Mouse (Mus musculus) A20 (cell line): ENCODE measurements around the gene Best3.
A peak's percentile ranks its signal among the peaks of the same experiment; 100 is the strongest.

Experiments used
- DNase-seq: peaks from one replicate; pipeline ENCODE4 v3.0.0-alpha.2; 2011; ENCODE audit warnings: low read depth, low spot score

Best3 gene

DNA sequence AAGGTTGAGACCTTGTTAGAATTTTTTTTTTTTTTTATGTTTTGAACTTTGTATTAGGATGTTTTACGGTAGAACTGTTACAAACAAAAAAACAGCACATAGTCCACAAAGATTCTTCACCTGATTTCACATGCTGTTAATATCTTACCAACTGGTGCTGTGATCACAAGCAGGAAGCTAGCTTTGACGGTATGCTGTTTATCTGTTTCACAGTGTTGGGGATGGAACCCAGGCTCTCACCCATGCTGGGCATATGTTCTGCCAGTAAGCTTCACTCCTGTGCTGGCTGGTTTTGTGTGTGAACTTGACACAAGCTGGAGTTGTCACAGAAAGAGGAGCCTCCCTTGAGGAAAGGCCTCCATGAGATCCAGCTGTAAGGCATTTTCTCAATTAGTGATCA is 8.3 kb upstream of the Best3 start:
- DNase-seq: no peak

DNA sequence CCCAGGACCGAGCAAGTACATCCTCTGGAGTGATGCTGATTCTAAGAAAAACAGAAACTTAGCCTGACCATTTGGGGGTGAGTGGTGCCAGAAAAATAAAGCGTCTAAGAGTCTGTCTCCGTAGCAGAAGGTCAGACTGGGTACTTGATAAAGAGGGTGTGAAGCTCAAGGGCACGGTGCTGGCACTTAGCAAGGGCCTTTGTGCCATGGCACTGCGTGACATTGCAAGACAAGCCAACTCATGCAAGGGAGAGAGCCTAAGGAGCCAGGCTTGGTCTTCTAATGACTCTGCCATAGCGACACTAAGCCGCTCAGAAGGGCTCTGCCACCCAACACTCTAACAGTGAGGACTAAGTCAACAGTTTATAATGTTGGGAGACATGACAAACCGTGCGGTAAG is 7.3 kb upstream of the Best3 start:
- no peak for DNase-seq

DNA sequence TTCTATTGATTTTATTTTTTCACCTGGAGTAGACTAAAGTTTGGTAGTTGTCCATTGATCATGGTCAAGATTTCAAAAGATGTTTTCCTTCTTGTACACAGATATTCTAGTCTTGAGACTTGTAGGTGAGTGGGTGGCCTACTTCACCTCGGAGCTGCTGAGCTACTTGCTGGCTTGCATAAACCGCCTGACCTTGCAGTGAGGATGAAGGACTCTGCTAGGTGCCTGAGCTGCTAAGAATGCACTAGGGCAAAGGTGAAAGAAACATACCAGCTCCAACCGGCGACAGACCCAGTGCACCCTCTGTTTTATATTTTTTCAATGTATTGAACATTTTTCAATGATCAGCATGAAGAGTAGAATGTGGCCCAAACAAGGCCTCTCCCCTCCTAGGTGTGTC is 5.8 kb upstream of the Best3 start:
- DNase-seq: no peak

DNA sequence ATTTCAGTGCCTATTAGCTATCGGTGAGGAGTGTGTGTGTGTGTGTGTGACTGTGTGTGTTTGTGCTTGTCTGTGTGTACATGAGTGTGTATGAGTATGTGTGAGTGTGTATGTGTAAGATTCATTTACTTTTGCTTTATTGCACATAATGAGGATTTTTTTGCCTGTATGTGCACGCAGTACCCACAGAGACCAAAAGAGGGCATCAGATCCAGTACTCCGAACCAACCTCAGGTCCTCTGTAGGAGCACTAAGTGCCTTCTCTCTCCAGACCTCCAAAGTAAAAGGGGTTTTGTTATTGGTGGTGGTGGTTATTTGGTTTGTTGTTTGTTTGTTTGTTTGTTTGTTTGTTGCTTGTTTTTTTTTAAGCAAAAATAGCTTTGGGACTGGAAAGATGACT is 5.2 kb upstream of the Best3 start:
- DNase-seq: peak; percentile 55

DNA sequence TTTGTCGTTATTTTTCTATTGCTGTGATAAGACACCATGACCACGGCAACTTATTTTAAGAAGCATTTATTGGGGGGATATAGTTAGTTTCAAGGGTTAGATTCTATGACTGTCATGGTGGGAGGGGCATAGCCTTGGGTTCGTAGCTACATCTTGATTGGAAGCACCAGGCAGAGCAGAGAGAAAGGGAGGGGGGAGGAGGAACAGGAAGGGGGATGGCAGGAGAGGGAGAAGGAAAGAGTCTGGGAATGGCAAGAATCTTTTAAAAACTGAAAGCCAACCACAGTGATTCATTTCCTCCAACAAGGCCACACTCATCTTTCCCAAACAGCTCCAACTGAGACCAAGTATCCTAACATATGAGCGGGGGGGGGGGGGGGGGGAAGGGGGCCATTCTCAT is 3.6 kb upstream of the Best3 start:
- DNase-seq: no peak

DNA sequence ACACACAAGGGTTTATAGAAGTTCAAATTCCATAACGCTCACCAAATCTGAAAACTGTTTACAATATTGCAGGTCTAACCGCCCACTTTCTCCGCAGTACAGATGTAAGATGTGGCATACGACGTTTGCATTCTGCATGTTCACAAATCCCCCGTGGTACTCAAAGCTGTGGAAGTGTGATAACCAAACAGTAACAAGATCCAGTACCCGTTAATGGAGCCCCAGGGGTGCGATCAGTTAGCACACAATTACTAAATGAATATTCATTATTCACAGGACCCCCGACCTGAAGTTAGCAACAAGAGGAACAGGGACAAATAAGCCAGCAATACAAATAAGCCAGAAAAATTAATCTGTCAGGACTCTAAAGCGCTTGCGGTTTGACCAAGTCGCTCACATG is 1.3 kb upstream of the Best3 start:
- no peak for DNase-seq

DNA sequence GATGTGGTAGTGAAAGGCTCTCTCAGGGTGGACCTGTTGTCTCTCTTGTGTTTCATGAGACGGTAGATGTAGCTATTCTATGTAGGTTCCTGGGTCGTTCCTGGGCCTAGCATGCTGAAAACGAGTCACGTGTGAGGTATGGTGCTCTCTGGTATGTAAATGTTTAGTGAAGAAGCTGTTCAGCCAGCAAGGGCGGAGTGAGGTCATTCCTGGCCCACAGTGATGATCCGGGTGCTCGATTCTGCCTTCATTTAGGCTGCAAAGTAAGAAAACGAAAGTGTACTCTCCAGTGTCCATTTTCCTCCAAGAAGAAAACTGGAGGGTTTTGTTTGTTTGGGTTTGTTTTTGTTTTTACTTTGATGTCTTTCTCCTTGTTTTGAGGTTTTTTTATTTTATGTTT is 7.9 kb downstream of the Best3 start:
- no peak for DNase-seq

DNA sequence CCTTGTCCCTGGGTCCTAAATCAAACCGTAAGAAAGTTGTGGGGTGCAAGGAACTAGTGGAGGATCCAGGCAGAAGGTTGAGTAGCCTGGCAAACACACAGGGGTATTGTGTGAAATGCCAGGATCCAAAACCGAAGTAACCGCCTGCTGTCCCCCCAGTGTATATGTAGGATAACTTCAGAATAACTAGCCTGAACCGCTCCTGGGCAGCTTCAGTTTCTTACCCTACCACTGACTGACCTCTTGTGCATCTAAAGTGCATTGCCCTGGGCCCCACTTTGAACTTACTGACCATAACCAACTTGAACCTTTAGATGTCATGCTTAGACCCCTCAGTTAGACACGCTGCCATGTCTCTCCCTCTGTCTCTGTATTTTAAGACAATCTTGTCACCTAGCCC is 9.0 kb downstream of the Best3 start:
- DNase-seq: no peak

DNA sequence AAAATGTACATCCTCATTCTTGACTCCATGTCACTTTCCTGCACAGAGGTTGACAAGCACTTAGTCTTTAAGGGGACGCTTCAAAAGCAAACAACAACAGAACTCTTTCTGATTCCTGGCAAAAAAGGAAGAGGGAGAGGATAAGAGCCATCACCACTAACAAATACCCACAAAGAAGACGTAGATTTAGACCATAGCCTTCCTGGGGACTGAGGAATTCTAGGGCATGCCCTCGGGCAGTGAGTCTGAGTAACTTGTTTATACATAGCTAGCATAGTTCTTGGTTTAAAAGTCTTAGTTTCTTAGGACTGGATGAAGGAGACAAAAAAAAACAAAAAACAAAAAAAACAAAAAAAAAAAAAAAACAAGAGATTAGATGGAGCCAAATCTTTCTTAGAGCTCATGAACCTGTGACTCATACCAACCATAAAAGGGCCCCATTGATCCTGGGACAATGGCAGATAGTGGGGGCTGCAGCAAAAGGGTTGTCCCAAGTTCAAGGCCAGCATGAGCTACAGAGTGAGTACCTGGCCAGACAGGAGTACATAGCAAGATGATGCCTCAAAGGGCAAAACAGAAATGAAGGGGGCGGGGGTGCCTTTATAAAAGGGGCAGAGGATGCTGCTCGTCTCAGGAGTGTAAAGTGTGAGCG is 9.6 kb downstream of the Best3 start:
- DNase-seq: no peak

DNA sequence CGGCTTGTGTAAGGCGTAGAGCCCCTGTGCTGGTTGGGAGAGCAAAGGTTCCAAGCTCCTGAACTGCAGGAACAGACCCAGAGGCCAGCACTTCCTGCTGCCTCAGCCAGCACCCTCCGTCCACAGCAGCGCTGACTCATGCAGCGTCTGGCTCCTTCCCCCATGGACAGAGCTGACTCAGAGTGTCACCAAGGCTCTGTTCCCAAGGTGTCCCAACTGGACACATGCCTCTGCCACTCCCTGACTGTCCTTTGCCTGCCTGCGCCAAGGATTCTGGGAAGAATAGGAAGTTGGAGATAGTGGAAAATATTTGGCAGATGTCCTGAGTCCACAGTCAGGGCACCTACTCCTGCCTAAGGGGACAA is 10.1 kb downstream of the Best3 start:
- no peak for DNase-seq

DNA sequence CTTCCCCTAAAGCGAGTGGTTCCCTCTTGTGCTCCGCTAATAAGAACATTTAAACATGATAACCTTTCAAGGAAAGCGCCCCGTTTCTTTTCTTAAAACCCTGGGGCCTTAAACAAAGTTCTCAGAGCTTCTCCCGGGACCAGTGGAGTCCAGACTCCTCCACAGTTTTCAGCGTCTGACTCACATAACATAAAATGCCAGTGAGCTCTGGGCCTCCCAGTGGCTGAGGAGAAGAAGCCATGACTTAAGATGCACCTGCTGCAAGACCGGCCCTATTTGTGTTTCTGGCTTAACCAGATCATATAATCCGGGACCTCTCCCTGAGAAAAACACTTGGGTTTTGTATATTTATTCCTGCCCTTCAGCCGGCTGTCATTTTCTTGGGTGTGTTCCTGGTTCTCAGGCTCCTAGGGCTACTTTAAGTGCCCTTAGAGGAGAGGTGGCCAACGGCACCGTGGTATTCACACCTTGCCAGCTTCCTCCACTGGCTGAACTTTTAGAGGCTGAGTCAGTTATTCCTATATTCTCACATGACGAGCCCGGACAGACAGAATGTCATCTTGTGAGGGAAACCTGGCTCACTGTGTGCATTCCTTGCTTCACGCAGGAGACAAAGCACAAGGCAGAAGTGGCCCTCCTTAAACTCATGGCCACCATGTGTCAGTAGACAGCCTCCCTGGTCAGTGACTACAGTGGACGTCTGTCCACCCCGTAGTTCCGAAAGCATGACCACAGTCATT is 12.8 kb downstream of the Best3 start:
- DNase-seq: no peak

DNA sequence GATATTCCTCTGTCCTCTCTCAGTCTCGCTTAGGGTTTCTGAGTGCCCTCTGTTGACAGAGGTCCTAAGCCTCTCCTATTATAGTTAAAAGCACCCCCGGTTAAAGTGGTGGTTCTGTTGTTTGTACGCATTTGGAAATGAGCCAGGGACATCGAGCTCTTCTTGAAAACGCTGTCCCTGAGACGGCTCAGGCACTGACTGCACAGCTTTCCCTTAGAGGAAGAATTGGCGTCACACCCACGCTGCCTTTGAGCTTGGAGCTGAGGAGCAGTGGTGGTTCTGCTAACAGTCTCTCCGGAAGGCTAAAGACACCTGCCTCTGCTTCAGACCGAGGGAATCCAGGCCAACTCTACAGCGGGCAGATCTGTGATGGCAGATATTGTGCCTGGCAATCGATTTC is 14.9 kb downstream of the Best3 start:
- DNase-seq: no peak

DNA sequence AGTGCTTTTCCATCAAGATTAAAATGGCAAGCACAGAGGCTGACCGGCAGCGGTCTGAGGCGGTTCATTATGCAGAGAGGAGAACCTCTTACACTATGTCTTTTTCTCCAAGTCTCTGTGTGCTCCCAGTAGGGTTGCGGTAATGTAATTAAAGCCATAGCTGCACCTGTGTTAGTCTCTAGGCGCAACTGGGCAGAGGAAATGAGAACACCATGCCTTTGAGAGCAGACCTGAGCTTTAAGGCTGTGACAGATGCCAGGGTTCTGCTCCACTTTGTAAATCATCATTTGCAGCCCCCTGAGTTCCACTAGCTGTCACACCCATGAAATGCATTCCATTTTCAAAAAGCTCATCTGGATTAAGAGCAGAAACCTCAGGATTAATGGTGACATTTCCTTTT is 18.6 kb downstream of the Best3 start:
- peak; percentile 24 for DNase-seq

DNA sequence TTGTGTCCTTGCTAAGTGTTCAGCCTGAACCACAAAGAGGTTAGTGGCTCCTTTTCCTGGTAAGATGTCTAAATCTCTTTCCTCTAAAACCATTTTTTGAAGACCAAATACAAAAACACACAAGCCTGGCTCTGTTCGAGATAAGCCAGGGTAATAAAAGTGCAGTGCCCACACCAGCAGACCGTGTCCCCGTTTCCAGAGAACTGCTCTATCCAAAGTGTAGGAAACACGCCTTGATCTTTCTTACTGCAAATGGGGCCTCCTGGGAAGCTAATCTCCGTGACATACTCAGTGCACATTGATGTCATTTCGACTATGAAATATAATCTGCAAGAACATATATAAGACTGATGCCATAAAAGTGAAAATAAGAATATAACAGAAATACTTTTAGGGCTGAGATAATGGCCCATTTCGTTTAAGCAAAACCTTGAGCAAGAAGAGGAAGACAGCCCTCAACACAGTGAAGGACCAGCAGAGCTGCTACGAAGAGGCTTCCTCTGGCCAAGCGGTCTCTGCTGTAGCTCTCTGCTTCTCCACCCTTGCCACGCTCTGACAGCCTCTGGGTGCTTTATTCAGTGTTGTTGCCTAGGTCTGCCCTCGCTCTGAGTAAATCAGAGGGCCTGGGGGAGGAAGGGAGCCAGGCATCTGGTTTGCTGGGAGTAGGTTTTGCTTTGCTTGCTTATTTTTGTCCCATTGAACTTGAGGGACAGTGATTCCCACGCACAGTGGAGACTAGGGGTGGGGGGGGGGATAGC is 19.8 kb downstream of the Best3 start:
- no peak for DNase-seq

DNA sequence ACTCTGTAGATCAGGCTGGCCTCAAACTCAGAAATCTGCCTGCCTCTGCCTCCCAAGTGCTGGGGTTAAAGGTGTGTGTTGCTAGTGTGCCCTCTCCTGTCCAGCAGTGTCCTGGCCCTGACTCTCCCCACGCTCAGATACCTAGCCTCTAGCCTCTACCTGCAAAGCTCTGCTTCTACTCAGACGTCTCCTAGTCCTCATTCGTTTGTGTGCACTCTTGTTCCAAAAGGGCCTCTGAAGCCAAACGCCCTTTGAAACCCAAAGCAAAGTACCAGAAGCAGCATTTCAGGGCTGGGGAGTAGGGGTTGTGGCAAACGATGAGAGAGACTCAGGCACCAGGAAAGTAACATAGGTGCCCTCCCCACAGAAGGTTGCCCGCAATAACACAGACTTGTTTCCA is 23.6 kb downstream of the Best3 start:
- no peak for DNase-seq

DNA sequence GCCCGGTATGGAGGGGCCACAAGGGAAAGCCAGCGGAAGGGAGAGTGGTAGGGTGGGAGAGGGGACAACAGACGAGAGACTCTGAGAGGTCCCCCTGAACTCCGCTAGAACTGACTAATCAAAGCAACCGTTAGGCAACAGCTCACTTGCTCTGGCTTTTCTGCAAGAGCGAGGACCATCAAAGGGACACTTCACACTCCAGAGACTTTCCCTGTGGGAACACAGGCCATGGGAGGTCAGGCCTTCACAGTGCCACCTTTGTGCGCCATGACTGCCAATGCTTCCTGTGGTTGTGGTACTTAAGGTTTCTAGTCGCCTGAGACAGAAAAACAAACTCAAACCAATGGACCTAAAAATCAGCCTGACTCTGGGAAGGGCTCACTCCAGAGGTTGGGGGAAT is 24.9 kb downstream of the Best3 start:
- DNase-seq: no peak

DNA sequence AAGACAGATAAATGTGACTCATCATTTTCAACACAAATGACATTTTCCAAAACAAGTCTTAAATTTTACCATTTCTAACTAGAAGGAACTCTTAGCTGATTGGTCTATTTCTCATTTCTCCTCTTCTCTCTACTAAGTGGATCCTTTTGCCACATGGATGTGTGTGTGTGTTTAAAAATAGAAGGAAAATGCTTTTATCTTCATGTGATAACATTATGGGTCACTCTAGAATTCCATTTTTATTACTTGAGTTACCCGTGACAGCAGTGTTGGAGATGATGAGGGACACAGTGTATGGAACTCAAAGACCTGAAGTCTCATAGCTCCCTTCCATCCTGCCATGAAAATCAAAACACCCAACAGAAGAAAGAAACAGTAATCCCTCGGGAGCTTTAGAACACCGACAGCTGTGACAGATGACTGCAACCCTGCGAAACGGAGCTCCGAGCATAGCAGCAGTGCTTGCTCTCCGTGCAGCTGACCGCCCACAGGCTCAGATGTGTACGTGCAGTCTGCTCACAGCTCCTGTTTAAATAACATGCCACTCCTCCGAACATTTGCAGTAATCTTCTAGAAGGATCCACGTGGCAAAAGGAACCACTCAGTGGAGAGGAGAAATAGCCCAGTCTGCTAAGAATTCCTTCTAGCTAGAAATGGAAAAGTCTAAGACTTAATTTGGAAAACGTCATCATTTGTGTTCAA is 27.7 kb downstream of the Best3 start:
- peak; percentile 76 for DNase-seq

DNA sequence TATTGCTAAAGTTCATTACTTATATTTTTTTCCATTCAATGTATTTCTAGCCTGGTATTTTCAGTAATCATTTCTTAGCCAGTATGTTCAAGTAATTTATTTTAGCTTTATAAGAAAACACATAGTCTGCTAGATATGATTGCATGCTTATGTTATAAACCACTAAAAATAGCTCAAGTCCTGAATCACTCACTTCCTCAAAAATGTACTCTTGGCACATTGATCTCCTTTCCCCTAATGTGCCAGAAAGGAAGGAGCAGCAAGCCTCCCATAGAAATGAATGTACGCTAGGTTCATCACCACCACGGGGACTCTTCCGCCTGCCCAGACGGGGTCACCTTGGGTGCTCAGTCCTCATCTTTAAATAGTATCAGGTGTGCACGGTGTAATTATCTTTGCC is 28.5 kb downstream of the Best3 start:
- peak; percentile 10 for DNase-seq

DNA sequence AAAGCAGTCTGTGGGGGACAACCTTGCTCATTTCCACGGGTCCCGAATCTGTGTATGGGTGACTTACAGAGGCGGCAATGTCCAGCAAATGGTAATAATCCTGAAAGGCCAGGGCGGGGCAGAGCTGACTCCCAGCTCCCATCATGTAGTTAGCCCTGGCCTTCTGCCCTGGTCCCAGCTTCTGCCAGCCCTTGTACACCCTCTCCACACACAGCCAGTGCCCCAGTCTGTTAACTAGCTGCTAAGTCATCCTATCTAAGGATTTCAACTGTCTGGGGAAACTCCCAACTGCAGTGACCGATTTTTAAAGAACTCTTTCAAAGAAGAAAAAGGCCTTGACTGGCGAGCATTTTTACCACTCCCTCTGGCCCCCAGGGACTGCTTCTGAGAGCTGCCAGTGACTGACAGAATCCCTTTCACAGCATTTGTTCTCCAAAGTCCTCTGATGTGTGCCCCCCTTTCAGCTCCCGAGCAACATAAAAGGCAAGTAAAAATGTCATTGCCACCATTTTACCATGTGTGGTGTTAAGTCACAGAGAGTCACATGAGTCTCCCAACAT is 32.2 kb downstream of the Best3 start:
- peak; percentile 6 for DNase-seq

DNA sequence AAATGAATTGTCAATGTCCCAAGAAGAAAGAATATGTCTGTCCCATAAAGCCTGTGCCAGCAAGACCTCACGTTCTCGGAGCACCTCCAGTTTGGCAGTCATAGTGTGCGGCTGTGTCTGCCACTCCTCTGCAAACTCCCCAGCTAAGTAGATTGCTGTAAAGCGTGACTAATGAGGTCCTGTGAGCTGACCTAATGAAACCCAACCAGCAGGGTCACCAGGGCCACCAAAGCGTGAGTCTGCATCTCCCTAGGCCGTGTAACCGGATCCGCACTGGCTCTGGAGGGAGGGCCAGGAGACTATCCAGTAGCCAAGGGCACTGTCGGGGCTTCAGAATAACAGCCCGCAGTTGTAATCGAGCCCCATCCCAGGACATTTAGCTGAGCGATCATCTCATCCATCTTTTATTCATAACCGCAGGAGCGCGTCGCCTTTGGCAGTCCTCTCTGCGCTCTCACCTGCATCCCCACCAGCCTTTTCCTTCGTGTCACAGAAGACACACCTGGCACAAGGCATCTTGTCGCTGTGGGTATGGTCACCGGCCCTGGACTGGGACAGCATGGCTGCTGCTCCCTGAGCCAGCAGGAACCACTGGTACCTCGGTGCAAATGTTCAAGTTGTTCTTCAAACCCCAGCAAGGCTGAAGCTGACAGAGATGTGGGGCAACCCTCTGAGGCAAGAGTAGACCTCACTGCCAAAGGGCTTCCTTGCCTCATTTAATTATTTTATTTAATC is 35.1 kb downstream of the Best3 start:
- DNase-seq: no peak

DNA sequence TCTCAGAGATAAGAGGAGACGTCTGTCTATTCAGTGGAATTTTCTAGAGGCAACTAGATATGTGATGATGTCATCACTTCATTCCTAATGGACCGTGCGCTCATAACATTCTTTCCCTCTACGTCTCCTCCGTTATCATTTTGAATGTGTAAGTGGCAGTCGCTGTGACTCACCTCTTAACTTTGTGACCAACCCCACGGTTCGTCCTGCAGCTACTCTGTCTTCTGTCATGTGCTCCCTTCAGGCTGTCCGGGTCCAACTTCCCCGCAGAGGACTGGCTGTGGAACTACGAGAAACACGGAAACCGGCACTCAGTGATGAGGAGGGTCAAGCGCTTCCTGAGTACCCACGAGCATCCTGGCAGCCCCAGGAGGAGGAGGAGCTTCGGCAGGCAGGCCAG is 37.6 kb downstream of the Best3 start:
- DNase-seq: no peak
